Mouse (Mus musculus): ENCODE measurements around the gene Rack1.
A peak's percentile ranks its signal among the peaks of the same experiment; 100 is the strongest.
"Not testable (repeated sequence)": the region's sequence is repeated elsewhere in the genome, so short reads cannot be mapped to it uniquely, and the experiment has no call there.

Gene Rack1

GRCm38 (mm10) chr11:48799921-48800701, at the start of gene Rack1:
Gene Rack1 (plus strand): TSS chr11:48800332.
- DNase-seq (ENCODE audit: low spot score): peak; percentile 92

DNA sequence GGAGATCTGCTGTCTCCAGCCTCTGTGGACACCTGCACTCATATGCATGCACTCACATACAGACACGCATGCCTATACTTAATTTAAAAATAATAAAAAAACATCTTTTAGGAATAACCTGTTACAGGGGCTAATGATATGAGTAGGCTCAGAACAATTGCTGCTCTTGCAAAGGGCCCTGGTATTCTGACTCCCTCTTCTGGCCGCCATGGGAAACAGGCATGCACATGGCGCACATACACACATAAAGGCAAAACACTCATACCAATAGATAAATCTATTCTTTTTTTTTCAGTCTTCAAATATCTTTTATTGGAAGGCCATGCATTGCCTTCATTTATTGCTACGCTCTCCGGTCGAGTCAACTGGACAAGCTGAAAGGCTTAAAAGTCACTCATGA, 49.7 kb upstream of the Rack1 start:
- no peak for DNase-seq (ENCODE audit: low spot score)

DNA sequence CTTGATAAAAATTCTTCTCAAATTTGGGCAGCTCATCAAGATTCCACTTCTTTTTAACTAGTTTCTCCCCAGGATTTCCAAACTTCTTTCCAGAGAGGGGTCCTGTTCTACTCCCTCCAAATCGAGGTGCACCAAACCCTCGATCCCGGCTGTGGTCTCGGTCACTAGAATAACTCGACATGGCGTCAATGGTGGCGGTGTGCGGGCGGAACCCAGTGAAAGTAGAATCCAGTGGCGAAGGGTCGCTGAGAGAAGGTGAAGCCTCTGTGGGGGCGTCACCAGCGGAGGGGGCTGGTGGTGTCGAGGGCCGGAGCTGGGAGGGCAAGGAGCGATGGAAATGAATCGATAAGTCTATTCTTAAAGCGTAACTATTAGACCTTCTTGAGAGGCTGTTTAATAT, 46.6 kb upstream of the Rack1 start:
- not testable (repeated sequence) for DNase-seq (ENCODE audit: low spot score)

DNA sequence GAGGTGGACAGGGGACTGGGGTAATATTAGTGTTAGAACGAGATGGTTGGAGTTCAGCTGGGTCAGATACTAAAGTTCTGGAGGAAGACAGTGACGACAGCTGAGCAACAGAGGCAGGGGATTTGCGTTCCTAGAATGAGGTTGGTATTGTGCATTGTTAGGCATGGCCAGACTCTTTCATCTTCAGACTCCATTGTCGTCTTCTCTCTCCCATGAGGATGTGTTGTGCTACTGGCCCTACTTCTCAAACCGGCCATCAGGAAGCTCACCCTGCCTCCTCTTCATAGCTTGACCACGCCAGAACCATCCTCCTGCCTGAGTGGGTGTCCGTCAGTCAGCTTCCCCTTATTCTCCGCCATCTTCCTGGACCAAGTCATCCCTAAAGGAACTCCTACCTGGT, 41.1 kb upstream of the Rack1 start:
- DNase-seq (ENCODE audit: low spot score): no peak

DNA sequence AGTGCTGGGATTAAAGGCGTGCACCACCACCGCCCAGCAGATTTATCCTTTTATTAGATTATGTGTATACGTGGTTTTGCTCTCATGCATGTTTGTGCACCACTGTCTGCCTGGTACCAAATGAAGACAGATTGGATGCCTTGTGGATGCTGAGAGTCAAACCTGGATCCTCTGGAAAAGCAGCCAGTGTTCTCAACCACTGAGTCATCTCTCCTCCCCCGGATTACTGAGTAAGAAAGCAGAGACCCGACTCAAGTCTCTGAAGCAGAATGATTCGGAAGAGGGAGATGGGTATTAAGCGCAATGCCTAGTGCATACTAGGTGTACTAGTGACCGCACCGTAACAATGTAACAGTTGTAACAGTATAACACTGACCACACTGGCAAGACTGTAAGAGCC, 36.0 kb upstream of the Rack1 start:
- DNase-seq (ENCODE audit: low spot score): no peak

- no peak for DNase-seq (ENCODE audit: low spot score)
Observed at GRCm38 (mm10) chr11:48767195-48767876, 32.8 kb upstream of the Rack1 start.

DNA sequence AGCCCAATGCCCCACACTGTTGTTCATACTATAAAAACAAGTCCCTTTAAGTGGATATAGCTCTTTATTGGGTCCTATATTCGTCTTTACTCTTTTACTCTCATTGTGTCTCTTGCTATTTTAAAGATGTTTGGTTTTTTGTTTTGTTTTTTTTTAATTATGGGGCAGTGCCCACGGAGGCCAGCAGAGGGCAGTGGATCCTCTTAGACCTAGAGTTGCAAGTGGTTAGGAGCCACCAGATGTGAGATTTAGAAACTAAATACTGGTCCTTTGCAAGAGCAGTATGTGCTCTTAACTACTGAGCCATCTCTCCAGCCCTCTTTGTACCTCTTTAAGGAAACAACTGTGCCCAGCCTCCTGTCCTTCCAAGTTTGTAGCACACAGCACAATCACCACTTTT, 28.4 kb upstream of the Rack1 start:
- DNase-seq (ENCODE audit: low spot score): peak; percentile 63

DNA sequence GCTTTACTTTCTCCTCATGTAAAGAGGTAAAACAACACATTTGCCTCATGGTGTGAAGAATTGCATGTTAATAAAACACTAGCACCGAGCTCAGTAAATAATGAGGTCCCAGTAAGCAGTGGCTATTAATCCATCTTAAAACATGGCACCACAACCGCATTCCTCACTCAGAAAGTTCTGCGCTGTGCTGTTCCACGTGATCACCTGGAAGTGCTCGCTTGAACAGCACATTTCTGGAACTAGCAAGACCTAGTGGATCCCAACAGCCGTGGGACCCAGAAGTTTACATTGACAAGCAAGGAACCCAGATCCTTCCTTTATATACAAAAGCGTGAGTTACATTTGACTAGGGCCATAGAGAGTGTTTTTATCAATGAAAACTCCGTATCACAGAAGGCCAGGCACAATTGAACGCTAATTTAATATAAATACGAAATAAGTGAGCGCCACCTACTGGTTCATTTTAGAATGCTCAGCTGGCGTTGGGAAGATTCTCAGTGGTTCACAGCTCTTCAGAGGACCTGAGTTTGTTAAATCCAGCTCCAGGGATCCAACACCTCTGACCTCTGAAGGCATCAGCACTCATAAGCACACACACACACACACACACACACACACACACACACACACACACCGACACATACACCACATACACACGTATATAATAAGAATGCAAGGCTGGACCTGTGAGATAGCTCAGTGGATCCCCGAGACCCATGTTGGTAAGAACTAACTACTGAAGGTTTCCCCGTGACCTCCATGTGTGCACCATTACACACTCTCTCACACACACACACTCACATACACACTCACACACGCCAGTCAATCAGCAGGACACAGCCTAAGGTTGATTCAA, 25.5 kb upstream of the Rack1 start:
- peak; percentile 30 for DNase-seq (ENCODE audit: low spot score)

DNA sequence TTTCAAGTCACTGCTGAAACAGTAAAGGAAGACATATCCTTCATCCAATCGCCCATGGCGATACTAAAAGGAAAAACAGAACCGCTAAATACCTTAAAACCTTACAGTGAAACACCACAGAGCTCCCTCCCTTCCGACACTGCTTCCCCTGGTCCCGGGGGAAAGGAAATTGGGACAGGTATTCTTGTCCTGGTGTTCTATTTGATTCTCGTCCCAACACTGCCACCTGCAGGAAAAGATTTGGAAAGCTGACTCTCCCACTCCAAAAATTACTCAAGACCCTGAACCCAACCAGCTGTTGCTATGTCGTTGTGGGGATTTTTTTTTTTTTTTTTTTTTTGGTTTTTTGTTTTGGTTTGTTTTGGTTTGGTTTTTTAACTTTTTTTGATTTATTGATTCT, 24.6 kb upstream of the Rack1 start:
- peak; percentile 59 for DNase-seq (ENCODE audit: low spot score)

DNA sequence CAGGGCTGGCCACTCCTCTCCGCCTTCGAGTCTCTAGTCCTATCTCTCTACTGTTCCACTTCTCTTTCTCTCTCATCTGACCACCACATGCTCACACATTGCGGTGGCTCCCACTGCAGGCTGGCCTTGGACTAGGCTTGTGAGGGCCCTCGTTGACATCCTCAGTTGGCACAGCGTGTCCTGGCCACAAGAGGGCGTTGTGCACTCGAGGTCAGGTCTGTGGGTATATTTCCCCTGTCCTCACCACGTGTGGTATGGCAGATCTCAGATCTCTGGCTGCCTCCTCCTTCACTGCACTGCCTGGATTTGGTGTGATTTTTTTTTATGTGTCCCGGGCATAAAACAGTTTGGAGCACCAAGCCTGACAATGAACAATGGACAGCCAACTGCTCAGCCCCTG, 23.5 kb upstream of the Rack1 start:
- no peak for DNase-seq (ENCODE audit: low spot score)

- no peak for DNase-seq (ENCODE audit: low spot score)
Observed at GRCm38 (mm10) chr11:48777303-48777702, 22.8 kb upstream of the Rack1 start.

GRCm38 (mm10) chr11:48779450-48779849, 20.7 kb upstream of the Rack1 start:
- no peak for DNase-seq (ENCODE audit: low spot score)

DNA sequence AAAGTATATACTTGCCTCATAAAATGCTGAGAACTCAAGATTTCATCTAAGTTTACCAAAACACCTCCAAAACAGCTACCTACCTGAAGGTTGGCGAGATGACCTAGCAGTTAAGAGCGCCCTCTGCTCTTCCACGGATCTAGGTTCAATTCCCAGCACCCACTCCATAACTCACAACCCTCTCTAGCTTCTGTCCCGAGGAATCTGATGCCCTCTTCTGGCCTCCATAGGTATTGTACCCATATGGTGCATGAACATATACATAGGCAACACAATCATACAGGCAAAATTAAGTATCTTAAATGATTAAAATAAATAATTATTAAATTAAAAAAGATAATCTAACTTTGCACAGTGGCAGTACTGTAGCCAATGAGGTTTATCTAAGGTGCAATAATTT, 17.9 kb upstream of the Rack1 start:
- DNase-seq (ENCODE audit: low spot score): no peak

- no peak for DNase-seq (ENCODE audit: low spot score)
Observed at GRCm38 (mm10) chr11:48787455-48788211, 12.5 kb upstream of the Rack1 start.

GRCm38 (mm10) chr11:48788311-48789089, 11.6 kb upstream of the Rack1 start:
- DNase-seq (ENCODE audit: low spot score): peak; percentile 87

- DNase-seq (ENCODE audit: low spot score): no peak
Observed at GRCm38 (mm10) chr11:48789215-48789614, 10.9 kb upstream of the Rack1 start.

GRCm38 (mm10) chr11:48789973-48790823, 9.9 kb upstream of the Rack1 start:
- peak; percentile 86 for DNase-seq (ENCODE audit: low spot score)

GRCm38 (mm10) chr11:48790946-48791345, 9.2 kb upstream of the Rack1 start:
- DNase-seq (ENCODE audit: low spot score): no peak

GRCm38 (mm10) chr11:48791894-48792293, 8.2 kb upstream of the Rack1 start:
- not testable (repeated sequence) for DNase-seq (ENCODE audit: low spot score)

- no peak for DNase-seq (ENCODE audit: low spot score)
Observed at GRCm38 (mm10) chr11:48793184-48793583, 6.9 kb upstream of the Rack1 start.

Measured in adipocyte (in vitro differentiated cells).